Mouse (Mus musculus) cerebellum, adult 11 months (tissue): ENCODE measurements at regions not wholly inside any gene's neighbourhood (a gene's known extent, or its start where the extent isn't known, plus 50 kb on each side); places are given as distances from the start of the nearest gene placed in this dataset.

Experiments used
- DNase-seq: peaks from one replicate; pipeline ENCODE4 v3.0.0; 2022

DNA sequence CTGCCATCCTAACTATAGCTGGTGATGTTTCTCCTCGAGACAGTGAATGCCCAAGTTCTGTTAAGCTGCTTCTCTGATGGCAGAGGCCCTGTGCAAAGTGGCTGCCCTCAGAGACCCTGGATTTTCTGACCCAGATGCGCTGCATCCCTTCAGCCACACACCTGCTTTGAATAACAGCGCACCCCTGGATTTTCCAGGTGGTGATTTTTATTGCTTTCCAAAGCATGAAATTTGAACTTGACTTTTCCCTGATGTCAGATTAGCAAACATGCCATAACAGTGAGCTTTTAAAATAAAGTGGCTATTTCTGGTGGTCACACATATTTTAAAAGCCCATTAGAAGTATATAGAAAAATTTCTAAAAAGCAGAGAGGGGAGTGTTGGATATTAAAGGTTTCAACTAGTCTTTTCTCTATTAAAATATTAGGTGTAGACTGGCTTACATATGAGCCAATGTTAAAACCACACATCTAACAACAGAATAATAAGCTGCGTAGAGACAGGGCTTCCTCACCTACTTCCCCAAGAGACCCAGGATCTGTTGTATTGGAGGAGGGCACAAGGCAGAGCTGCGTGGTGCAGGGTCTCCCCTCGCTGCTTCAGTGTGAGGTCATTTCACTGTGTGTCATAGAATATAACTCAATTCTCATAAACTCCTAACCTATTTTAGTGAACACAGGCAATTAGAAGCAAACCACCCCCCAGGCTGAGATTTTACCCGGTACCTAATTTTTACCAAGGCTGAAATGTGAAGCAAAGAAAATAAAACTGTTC lies 280.3 kb downstream of the Ccdc91 start:
- no peak for DNase-seq

DNA sequence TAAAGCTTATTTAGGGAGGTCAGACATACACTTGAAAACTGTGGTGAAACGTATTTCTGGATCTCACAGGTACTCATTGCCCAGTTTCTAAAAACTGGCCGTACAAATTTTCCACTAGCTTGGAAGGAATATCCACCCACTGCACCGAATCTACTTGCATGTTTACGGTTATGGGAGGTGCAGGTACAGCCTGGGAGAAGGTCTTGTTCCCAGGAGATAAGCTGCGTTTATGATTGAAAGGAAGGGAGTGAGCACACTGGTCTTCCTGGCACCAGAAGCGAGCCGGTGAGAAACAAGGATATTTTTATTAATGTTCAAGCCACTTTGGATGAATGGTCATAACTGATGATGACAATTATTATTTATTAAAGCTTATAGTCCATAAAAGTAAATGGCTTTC lies 283.9 kb downstream of the Ccdc91 start:
- DNase-seq, result no peak

DNA sequence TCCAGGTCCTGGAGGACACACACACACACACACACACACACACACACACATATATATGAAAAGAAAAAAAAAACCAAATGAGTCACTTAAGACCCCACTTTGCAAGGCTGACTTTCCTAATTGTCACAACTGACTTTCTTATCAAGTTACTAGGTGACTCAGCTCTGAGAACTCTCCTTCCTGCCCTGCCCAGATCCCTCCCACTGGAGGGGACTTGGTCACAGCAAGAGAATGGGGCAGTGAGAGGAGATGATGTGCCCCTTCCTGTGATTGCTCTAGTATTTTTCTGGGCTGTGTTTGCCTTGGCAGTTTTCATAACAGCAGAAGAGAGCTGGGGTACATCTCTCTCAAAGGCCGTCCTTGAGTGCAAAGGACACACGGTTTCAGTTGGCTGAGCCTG lies 284.5 kb downstream of the Ccdc91 start:
- no peak for DNase-seq

DNA sequence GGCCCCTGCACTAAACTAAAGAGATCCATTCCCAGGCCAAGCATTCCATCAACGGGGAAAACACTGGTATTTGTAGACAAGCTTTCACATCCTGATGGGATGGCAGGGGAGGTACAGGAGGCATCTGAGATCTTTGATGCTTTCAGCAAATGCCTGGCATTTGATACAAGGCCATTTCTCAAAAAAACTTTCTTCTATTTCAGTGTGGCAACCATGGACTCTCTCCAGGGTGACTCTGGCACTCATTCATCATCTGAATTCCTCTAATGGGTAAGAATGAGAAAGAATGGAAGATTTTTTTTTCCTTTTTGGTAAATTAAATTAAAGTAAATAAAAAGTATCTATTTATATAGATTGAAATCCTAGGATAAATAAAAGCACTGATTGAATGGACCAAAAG lies 281.8 kb upstream of the Far2 start:
- no peak for DNase-seq

DNA sequence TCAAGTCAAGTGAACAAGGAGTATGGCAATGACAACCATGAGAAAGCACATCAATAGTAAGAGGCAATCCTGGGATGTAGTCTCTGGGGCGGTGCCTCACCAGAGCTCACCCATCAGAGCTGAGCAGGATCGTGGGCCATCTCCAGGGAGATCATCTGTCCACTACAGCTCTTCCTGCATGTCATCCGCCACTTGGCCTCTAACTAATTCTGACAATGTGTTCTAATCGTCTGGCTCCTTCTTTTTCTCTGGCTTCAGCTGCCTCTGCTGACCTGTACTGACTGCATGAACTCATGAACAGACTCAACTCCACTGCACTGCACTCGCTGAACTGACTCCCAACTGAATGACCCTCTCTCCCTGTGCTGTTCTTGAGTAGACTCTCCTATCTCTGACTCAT lies 277.9 kb upstream of the Far2 start:
- no peak for DNase-seq

DNA sequence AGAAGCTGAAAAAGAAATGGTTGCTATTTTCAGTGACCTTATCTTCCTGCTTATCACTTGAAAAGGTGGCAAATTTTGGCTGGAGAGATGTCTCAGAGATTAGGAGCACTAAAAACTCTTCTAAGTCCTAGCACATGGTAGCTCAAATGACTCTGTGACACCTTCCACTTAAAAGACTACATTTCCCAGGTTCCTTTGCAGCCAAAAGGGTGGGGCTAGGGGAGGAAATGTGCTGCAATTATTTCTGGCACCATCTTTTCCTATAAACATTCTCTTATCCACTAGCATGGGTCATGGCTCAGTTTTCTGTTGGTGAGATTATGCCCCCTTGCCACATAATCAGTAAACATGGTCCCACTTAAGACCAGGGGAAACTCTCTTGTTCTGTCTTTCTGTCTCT lies 277.0 kb upstream of the Far2 start:
- no peak for DNase-seq

DNA sequence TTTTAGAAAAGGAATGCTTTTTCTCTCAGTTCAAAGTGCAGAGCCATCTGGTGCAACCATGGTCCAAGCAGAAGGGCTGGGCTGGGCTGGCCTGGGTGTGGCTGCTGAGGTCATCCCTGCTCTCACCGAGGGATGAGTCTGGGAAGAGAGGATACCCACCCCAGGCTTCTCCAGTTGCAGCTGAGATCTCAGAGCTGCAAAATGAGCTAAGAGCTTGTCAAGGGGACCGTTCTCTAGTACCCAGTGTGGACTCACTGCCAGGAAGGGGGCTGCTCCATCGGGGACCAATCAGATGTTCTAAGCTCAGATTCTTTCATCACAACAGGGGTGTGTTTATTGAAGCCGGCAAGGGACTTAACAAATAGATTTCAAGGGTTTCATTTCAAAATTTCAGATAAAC lies 275.6 kb upstream of the Far2 start:
- no peak for DNase-seq

DNA sequence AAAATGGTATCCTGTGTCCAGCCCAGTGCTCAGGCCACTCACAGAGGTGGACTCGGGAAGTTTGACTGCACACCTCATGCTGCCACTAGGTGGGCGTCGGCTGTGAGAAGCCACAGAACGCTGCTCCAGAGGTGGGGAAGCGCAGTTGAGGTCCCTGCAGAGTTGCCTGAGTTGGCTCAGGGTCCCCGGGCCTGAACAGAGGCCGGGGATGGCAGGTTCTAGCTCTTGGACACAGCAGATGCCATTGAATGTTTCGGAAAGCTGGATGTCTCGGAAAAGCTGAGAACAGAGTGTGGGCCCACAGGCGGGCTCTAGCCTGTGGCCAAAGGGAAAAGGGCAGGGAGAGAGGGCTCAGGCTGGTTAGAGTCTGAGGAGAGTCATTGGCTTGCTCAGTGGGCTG lies 273.2 kb upstream of the Far2 start:
- DNase-seq, result no peak

DNA sequence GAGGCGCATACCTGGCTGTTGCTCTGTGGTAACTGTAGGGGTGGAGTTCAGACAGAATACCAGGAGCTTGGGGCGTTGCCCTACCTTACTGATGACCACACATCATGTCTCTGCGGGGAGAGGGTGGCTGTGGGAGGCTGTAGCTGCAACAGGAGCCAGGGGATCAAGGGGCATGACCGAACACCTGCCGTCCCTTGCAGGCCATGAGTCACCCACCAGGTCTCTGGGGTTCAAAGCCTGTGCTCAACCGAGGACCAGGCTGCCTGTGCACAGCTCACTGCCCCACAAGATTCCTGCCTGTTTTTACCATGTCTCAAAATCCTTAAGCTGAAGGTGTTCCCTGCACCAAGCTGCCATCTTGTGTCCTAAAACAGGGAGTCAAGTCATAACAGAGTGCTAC lies 272.4 kb upstream of the Far2 start:
- no peak for DNase-seq

DNA sequence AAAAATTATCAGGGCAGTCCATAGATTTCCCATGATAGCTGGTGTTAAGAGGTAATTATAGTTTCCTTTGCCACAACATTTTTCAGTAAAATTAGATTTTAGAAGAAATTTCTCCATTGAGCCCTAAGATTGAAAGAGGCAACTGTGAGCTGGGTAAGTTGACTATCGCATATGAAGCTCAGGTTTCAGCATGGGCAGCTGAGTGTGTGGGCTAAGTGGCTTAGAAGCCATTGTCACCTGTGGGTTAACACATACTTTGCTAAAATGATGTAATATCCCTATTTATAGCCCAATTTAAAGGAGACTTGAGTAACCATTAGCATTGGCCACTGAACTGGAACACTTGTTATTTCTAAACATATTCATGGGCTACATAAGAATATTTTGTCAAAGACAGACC lies 267.6 kb upstream of the Far2 start:
- DNase-seq, result no peak

DNA sequence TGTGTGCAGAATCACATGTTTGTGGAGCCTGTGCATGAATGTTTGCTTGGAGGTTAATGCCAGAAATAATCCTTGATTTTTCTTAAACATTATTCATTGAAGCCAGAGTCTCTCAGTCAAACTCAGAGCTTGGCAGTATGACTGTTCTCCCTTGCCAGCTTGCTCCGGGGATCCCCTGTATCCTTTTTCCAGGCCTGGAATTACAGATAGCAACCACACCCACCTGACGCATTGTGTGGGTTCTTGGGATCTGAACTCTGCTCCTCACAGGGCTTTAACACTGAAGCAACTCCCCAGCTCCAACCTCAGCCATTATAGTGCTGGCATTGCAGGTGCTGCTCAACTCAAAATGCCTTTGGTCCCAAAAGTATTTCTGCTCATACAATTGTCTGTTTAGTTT lies 262.8 kb upstream of the Far2 start:
- no peak for DNase-seq

DNA sequence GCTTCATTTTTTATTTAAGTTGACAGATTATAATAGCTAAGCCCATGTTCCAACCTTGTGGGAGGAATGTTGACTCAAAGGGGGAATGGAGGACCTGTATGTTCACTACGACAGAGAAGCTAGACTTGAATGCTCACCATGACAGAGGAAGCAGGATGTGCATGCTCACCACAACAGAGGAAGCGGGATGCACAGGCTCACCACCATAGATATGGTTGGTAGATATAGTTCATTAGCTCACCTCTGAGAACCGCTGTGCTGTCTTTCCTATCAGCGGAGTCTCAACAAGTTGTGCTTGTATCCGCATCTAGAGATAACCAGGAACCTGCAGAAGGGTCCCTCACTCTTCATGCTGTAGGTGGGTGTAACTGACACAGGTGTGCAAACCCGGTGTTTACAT lies 262.2 kb upstream of the Far2 start:
- no peak for DNase-seq

DNA sequence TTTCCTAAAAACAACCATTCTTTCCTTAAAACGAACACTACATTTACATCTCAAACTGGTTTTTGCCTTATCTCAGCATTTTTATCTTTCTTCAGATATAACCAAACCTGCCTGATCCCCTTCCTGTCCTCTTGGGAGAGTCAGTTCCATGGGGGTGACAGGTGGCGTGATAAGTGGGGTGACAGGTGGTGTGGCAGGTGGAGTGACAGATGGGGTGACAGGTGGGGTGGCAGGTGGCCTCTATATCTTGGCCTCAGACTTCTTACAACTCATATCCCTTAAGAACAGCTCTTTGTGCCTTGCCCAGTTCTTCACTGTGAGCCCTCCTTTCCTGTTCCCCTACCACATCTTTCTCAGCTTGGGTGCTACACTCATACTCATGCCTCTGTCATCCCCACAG lies 259.0 kb upstream of the Far2 start:
- DNase-seq, result peak; percentile 10

DNA sequence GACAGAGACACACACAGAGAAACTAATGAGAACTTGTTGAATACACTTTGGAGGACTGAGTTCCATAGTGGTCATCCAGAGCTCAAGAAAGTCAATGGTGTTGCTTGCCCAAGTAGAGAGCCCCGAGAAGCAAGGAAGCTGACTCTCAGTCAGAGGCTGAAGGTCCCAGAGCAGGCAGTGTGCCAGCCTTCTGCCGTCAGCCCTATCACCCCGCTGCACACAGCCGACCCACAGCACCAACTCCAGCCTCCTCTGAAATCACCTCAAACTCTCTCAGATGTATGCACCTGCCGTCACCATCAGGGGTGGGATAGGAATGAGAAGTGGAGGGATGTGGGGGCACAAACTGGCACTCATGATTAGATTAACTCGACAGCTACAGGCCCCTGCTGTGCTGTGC lies 257.9 kb upstream of the Far2 start:
- DNase-seq, result no peak

DNA sequence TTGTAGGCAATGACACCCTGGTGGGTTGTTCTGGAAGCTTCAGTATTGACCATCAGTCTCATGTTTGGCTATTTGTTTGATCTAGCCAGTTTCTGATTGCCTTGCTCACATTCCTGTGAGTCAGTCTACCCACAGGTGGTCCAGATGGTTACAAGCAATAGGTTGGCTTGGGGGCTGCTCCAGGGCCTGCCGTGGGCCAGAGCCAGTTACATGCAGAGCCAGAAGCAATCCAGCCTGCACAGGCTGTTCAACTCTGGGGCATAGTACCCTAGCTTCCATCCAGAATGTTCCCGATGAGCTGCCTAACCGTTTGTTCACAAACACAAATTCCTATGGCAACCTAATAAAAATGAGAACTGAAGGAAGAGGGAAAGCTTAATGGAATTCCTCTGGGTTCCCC lies 253.2 kb upstream of the Far2 start:
- no peak for DNase-seq

DNA sequence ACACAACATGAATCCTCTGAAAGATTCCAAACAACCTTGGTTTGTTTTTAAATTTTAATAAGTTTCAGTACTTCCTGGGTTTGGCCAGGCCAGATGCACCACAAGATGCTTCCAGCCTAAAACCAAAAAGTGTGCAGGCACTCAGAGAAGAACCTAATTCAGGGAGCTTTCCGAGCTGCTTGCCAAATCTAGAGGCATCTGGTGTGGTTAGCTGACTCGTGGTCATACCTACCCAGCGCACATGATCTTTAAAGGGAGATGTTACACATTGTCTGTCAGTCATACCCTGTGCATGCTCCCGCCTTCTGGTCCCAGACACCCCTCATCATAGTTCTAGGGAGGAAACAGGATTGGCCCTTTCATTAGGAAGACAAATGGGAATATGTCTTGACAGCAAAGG lies 252.7 kb upstream of the Far2 start:
- DNase-seq, result no peak

DNA sequence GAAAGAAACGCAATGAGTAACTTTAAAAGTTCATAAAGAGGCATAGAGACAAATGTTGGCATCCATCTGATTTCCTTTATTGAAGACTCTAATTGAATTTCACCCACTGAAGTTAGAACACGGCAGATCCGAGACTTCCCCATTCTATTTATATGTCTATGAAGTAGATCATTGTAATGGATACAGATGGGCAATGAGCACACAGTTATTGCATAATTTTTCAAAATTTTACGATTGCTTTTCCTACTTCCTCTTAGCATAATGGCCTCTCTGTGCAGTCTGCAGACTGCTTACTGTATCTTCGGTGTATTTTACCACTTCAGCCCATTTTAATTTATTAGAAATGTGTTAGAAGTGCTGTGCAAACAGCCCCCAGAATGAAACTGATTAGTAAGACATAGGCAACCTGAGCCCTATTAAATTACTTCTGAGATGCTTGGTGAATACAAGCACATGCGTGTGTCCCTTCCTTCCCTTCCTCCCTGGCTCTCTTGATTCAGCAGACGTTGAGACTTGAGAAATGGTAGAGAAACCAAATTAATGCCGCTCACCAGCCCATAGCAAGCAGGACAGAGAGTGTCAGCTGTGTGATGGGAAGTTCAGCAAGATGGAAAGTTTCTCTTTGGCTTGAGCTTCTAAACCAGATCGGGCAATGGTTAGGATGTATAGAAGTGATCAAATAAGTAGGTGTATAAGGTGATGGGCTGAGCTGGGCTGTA lies 247.9 kb upstream of the Far2 start:
- no peak for DNase-seq

DNA sequence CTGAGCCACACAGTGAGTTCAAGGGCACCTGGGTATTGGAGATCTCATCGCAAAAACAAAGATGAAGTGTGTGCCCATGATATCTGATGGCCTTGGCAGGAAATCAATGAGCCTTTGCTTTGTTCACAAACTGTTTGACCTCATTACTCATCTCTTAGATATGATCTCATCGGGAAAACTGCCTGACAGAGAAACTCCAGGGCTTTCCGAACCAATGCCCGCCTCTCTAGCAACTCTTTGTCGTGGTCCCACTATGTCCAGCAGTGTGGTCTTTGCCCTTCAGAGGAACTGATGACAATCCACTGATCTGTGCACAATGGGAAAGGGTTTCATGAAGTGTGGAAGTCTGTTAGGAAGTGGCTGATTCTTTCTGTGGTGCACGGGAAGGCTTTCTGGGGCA lies 247.2 kb upstream of the Far2 start:
- no peak for DNase-seq

DNA sequence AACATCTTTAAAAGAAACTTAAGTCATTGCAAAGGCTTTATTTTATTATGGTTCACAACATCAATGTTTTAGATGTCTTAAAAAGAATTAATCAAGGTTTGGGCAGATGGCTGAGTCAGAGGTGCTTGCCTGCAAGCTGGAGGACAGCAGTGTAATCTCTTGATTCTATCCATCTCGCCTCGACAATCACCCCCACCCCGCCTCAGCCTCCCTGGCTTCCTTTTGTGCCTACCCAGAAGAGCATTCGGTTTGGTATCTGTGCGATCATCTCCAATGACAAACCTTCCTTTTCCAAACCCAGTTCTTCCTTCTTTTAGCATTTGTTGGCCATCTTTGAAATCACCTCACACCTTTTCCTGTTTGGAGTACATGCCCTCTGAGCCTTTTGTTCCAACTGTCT lies 246.2 kb upstream of the Far2 start:
- no peak for DNase-seq

DNA sequence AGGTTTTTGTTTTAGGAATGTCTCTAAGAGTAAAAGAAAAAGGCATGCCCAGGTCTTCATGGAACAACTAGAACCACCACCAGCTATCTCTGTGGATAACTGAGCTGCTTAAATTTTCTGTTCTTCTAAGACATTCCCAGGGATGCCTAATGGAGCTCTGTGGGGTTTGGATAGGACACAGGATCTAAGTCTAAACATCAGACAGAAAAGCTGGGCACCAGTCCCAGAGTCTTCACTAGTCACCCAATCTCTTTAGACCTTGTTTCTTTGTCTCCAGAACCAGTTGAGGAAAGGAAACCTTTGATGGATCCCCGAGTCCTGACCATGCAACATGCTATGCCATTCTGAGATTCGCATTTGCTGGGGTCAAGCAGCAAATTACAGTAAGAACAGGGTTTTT lies 243.2 kb upstream of the Far2 start:
- no peak for DNase-seq

DNA sequence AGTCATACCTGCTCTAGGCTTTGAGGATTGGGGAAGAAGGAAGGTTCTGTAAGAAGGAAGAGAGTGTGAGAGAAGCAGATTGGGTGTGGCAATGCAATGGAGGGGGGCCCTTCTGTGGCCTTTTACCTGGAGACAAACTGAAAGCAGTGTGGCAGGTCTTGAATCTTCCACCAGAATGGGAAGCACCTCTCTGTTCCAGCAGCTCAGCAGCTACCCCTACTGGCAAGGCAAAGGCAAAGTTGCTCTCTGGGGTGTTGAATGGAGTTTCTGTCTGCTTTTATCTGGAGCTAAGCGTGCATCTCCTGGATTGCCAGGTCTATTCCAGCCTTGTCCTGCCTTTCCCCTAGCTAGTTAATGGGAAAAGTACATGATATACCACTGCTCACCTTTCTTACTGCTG lies 236.3 kb upstream of the Far2 start:
- DNase-seq, result peak; percentile 45

DNA sequence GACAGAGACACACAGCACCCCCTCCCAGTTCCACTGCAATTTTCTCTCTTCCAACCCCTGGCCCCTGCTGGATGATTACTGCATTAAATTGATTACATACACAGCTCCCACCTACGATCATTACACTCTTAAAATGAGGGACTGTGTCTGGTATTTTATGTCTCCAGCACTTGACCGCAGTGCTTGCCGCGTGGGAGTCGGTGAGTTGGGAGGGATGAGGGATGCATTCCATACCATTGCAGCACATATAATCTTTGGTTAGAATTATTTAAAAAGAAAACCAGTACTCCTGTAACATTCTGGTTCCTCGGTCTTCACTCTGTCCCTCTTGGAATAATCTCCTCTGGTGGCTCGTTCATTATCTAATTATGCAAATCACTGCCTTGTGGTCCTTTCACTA lies 230.2 kb upstream of the Far2 start:
- no peak for DNase-seq

DNA sequence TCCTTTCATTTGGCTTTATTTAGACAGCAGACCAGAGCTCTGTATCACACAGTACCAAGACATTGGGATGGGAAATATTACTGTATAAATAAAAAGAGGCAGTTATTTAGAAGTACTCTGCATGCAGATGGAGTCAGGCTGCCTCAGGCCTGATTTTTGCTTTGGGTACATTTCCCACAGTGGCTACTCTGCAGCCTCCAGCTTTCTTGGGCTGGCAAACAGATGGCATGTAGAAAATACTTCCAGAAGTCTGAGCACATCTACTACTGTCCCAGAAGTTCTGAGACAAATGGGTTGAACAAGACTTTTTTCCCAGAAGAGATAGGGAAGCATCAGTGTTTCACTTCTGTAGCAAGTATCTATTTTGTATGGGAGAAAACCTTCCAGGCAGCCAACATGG lies 229.8 kb upstream of the Far2 start:
- DNase-seq, result no peak

DNA sequence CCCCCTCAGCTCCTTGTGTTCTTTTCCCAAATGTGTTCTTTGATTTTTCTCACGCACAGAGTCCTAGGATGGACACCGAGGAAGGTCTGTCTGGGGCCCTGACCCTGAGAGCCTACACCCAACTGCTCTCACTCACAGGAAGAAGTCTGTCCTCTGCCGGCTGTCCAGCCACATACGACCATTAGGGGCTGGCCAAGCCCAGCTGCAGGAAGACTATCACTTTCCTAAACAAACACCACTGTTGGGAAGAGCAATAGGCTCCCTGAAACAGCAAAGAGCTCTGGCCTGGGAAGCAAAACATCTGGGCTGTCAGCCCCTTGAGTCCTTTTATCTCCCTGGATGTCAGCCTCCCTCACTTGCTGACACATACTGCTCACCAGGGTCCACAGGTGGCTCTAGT lies 224.8 kb upstream of the Far2 start:
- no peak for DNase-seq

DNA sequence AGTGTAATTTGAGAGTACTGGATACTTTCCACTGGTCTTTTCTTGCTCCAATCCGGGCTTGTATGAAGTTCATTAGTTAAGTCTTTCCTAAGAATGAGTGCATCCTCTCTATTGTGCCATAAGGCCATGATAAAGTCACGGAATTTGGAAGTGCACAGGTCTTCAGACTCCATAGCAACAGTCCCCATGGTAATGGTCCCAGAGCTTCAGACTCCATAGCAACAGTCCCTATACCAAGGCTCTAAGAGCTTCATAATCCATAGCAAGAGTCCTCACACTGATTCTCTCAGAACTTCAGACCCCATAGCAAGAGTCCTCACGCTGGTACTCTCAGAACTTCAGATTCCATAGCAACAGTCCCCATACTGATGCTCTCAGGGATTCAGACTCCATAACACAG lies 214.5 kb upstream of the Far2 start:
- no peak for DNase-seq
